Mouse (Mus musculus) ES-E14 (cell line): ENCODE results near the gene Ssc5d.

Experiments
- CHD2 ChIP-seq: IDR thresholded peaks from 2 replicates; pipeline ENCODE4 v1.6.1; 2014; ENCODE audit warnings: mild to moderate bottlenecking, low read depth, low read length, inconsistent platforms
- MAFK ChIP-seq: IDR thresholded peaks from 2 replicates; pipeline ENCODE4 v1.6.1; 2014; ENCODE audit warnings: mild to moderate bottlenecking, low read depth, low read length, inconsistent platforms; ENCODE audit not compliant: insufficient read depth
- ZC3H11A ChIP-seq: IDR thresholded peaks from 2 replicates; pipeline ENCODE4 v1.6.1; 2012; ENCODE audit warnings: low read depth, mild to moderate bottlenecking, inconsistent platforms, low read length, borderline replicate concordance
- ZNF384 ChIP-seq: IDR thresholded peaks from 2 replicates; pipeline ENCODE4 v1.6.1; 2012; ENCODE audit warnings: low read depth, low read length, inconsistent platforms

DNA sequence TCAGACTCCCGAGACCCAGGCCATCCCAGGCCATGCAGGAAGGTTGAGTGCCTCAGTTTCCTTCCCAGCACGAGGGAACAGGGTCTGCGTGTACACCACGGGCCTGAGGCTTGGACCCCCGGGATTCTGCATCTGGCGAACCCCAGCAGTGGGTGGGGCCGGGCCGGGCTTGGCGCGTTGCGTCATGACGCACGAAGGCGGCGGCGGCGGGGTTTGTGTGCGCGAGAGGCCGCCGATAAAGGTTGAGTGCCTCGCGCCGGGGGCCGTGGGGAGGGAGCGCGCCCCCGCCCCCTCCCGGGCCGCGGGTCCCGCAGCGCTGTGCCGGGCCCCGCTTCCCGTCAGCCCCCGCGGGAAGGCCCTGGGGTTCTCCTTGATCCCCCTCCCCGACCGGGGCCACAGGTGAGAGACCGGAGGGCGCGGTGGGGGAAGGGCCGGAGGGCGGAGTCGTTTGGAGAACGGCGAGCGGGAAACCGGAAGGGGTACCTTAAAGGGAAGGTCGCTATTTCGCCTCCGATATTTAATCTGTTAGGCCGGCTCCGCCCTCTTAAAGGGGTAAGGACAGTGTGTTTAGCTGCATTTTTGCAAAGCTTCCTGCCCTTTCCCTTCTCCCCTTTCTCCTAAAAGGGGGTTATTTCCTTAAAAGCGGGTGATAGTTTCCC is 10.4 kb upstream of the Ssc5d start, which contains the start of gene Zfp628:
- no peak for TF ChIP-seq ZNF384
- TF ChIP-seq MAFK = no peak
- TF ChIP-seq CHD2 = 0 out of 2 replicates have a peak, but pooled peaks have one; percentile 9
- TF ChIP-seq ZC3H11A = no peak
